ENCODE assay signal across 13 mouse cellular contexts in the genomic region with DNA sequence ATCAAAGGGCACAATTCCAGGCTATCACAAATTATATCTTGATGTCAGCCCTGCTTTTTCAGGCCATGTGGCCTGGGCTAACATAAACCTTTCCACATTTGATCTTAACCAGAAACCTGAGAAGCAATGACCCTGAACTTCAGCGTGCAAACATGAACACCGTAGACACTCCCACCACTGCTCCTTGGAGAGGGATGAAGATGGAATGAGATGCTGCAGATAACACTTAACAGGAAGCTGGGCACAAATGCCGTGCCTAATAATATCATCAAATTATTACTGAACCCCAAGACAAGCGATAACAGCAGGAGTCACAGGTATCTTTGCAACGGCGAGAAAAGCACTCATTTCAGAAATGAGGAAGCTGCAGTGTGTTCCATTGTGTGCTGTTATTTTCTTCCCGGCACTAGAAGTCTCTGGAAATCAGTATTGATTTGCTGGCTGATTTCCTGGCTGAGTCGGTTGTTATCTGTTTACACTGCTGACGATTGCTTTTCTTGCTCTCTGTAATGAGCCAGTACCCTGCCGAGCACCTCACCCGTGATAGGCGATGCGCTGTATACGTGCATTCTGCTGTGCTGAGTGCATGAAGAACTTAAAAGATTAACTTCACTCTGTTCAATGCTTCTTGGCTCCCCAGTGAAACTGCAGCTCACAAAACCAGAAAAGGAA.
A peak's percentile ranks its signal among the peaks of the same experiment; 100 is the strongest.
DNase-seq lines count a peak whose midpoint lies in the region; ATAC-seq and TF ChIP-seq lines count a peak whose summit lies in the region.
"Had no signal": no experiment of that assay in that cellular context is flagged by ENCODE, and none has a peak within 500 bp of the region (broad histone marks: within the 10 kb centered on the region; RNA-seq: fewer than 3 reads in every experiment).

No protein-coding gene starts in this region.

- no peaks in the 10 kb centered on the region for H3K79me2 ChIP-seq in liver, adult 2 months (ENCODE audit: control insufficient read depth, insufficient read depth, low read length)

- peak; percentile 75 for DNase-seq in liver, adult 2 months (ENCODE audit: extremely low read depth, low read depth, low spot score)
- DNase-seq in midbrain, postnatal 0 days (ENCODE audit: low spot score), result no peak
- DNase-seq in adrenal gland, postnatal 25 days, result no peak
- DNase-seq in urinary bladder, adult 18-20 months (ENCODE audit: low spot score in 2 of 2), result no peak
- DNase-seq: gastrocnemius, postnatal 14 days; kidney, adult 2 months had no signal

- H3K9ac ChIP-seq in forebrain, embryonic 13.5 days, result no peak overlapping the region
- no peak overlapping the region for H3K9ac ChIP-seq in forebrain, embryonic 15.5 days (replicated peaks)
- no peak overlapping the region for H3K9ac ChIP-seq in liver, adult 2 months (ENCODE audit: low read depth, low read length)
- H3K9ac ChIP-seq in liver, embryonic 12.5 days, result no peak overlapping the region
- no peak overlapping the region for H3K9ac ChIP-seq in midbrain, postnatal 0 days (replicated peaks; ENCODE audit: low read length, poor library complexity, severe bottlenecking)
- H3K9ac ChIP-seq: liver, embryonic 15.5 days had no signal

- H3K9me3 ChIP-seq in forebrain, embryonic 13.5 days (replicated peaks), result no peaks in the 10 kb centered on the region
- no peaks in the 10 kb centered on the region for H3K9me3 ChIP-seq in forebrain, embryonic 15.5 days
- H3K9me3 ChIP-seq in liver, embryonic 12.5 days (replicated peaks), result no peaks in the 10 kb centered on the region
- no peaks in the 10 kb centered on the region for H3K9me3 ChIP-seq in midbrain, postnatal 0 days (ENCODE audit: low read length)
- H3K9me3 ChIP-seq: liver, embryonic 15.5 days had no signal

- no peak for TF ChIP-seq CTCF in liver, adult 2 months (IDR thresholded peaks at IDR 0.05; ENCODE audit: low read depth, low read length)
- TF ChIP-seq CTCF in midbrain, postnatal 0 days (IDR thresholded peaks at IDR 0.05), result no peak

- H3K27me3 ChIP-seq in forebrain, embryonic 13.5 days, result no peaks in the 10 kb centered on the region
- no peaks in the 10 kb centered on the region for H3K27me3 ChIP-seq in forebrain, embryonic 15.5 days
- peaks cover 3% of the 10 kb centered on the region; the same call in 1 of the 2 replicates for H3K27me3 ChIP-seq in liver, adult 2 months (ENCODE audit: control insufficient read depth, insufficient read depth, low read length)
- no peaks in the 10 kb centered on the region for H3K27me3 ChIP-seq in liver, embryonic 12.5 days (replicated peaks)
- no peaks in the 10 kb centered on the region for H3K27me3 ChIP-seq in midbrain, postnatal 0 days (ENCODE audit: insufficient read depth, low read length)
- H3K27me3 ChIP-seq: liver, embryonic 15.5 days had no signal

- no peak overlapping the region for H3K27ac ChIP-seq in forebrain, embryonic 13.5 days
- no peak overlapping the region for H3K27ac ChIP-seq in forebrain, embryonic 15.5 days (replicated peaks)
- H3K27ac ChIP-seq in liver, adult 2 months (replicated peaks; ENCODE audit: insufficient read depth, low read depth, low read length), result no peak overlapping the region
- no peak overlapping the region for H3K27ac ChIP-seq in liver, embryonic 12.5 days
- no peak overlapping the region; the same call in 1 of the 2 replicates for H3K27ac ChIP-seq in midbrain, postnatal 0 days (ENCODE audit: low read depth, low read length)
- H3K27ac ChIP-seq: liver, embryonic 15.5 days; macrophage had no signal

- H3K4me3 ChIP-seq in forebrain, embryonic 13.5 days, result no peak overlapping the region
- no peak overlapping the region for H3K4me3 ChIP-seq in forebrain, embryonic 15.5 days
- no peak overlapping the region for H3K4me3 ChIP-seq in liver, adult 2 months (ENCODE audit: insufficient read depth, low read depth, low read length)
- H3K4me3 ChIP-seq in liver, embryonic 12.5 days, result no peak overlapping the region
- no peak overlapping the region for H3K4me3 ChIP-seq in midbrain, postnatal 0 days (ENCODE audit: low read depth, low read length)
- H3K4me3 ChIP-seq: liver, embryonic 15.5 days; myocyte had no signal

- WGBS in forebrain, embryonic 13.5 days, result 61% methylated on average over 14 of the region's 14 CpGs
- 58% methylated on average over 14 of the region's 14 CpGs for WGBS in forebrain, embryonic 15.5 days
- WGBS in liver, adult 2 months, result 17% methylated on average over 14 of the region's 14 CpGs
- WGBS in liver, embryonic 12.5 days (ENCODE audit: insufficient replicate concordance), result 41% methylated on average over 14 of the region's 14 CpGs
- WGBS in midbrain, postnatal 0 days, result 57% methylated on average over 14 of the region's 14 CpGs

- H3K4me2 ChIP-seq in forebrain, embryonic 13.5 days, result no peak overlapping the region
- no peak overlapping the region for H3K4me2 ChIP-seq in forebrain, embryonic 15.5 days (replicated peaks)
- no peak overlapping the region for H3K4me2 ChIP-seq in liver, embryonic 12.5 days
- peak overlapping the region; percentile 30 for H3K4me2 ChIP-seq in midbrain, postnatal 0 days (ENCODE audit: low read depth, low read length, poor library complexity, severe bottlenecking)
- H3K4me2 ChIP-seq: liver, embryonic 15.5 days had no signal

- 0 out of 2 replicates have a peak, but pooled peaks have one; percentile 36 for ATAC-seq in forebrain, embryonic 13.5 days
- ATAC-seq in forebrain, embryonic 15.5 days (replicated peaks), result no peak
- ATAC-seq in liver, embryonic 12.5 days, result no peak
- 0 out of 2 replicates have a peak, but pooled peaks have one; percentile 22 for ATAC-seq in common myeloid progenitor, adult 5-6 weeks (replicated peaks; ENCODE audit: low read depth, poor library complexity, severe bottlenecking)
- ATAC-seq in midbrain, postnatal 0 days (ENCODE audit: low FRiP score), result no peak

- H3K4me1 ChIP-seq in forebrain, embryonic 13.5 days, result no peaks in the 10 kb centered on the region
- H3K4me1 ChIP-seq in forebrain, embryonic 15.5 days, result no peaks in the 10 kb centered on the region
- no peaks in the 10 kb centered on the region for H3K4me1 ChIP-seq in liver, adult 2 months (ENCODE audit: control insufficient read depth, insufficient read depth, low read length)
- no peaks in the 10 kb centered on the region for H3K4me1 ChIP-seq in liver, embryonic 12.5 days
- H3K4me1 ChIP-seq in midbrain, postnatal 0 days (ENCODE audit: insufficient read depth, low read length), result no peaks in the 10 kb centered on the region
- H3K4me1 ChIP-seq: liver, embryonic 15.5 days had no signal

- no peak for TF ChIP-seq POLR2A in liver, adult 2 months (IDR thresholded peaks at IDR 0.05; ENCODE audit: extremely low read depth, insufficient read depth, low read length)

- no peaks in the 10 kb centered on the region for H3K36me3 ChIP-seq in forebrain, embryonic 13.5 days (ENCODE audit: poor library complexity, severe bottlenecking)
- H3K36me3 ChIP-seq in forebrain, embryonic 15.5 days, result no peaks in the 10 kb centered on the region
- no peaks in the 10 kb centered on the region for H3K36me3 ChIP-seq in liver, adult 2 months (ENCODE audit: control insufficient read depth, insufficient read depth, low read length)
- H3K36me3 ChIP-seq in liver, embryonic 12.5 days, result no peaks in the 10 kb centered on the region
- no peaks in the 10 kb centered on the region for H3K36me3 ChIP-seq in midbrain, postnatal 0 days (ENCODE audit: insufficient read depth, low read length)
- H3K36me3 ChIP-seq: liver, embryonic 15.5 days had no signal

Comparison
In these comparisons a context has a peak if more than half of its experiments do, and no peak if none do; other contexts are left out.
1. ATAC-seq: peak in forebrain, embryonic 13.5 days (single experiment) and common myeloid progenitor, adult 5-6 weeks (single experiment); none in forebrain, embryonic 15.5 days (single experiment), liver, embryonic 12.5 days (single experiment) and midbrain, postnatal 0 days (single experiment).